Mouse (Mus musculus) small intestine, adult 2 months (tissue): Measurements from ENCODE around the gene Trim27. TPM values are rescaled to one million over a fixed set of nuclear protein-coding genes. Genes with fewer than 3 reads are reported as not detected.

Experiments used
- H3K27ac ChIP-seq: fragments of 200-500 bp; 2 replicates; pipeline ENCODE4 v1.5.1; 2012; ENCODE audit warnings: low read depth, low read length, control low read depth, inconsistent platforms; ENCODE audit not compliant: insufficient read depth
- H3K27me3 ChIP-seq: fragments of 200-500 bp; 2 replicates; pipeline ENCODE4 v1.6.1; 2012; ENCODE audit warnings: mild to moderate bottlenecking, moderate library complexity, low read length, inconsistent platforms; ENCODE audit not compliant: control insufficient read depth, insufficient read depth
- H3K36me3 ChIP-seq: fragments of 200-500 bp; 2 replicates; pipeline ENCODE4 v1.6.1; 2012; ENCODE audit warnings: mild to moderate bottlenecking, low read length, control low read depth, inconsistent platforms; ENCODE audit not compliant: control insufficient read depth, insufficient read depth
- H3K4me1 ChIP-seq: fragments of 200-500 bp; 2 replicates; pipeline ENCODE4 v1.6.1; 2012; ENCODE audit warnings: low read length, inconsistent platforms, mixed read lengths; ENCODE audit not compliant: control insufficient read depth, insufficient read depth, insufficient read length
- H3K4me3 ChIP-seq: fragments of 200-500 bp; 2 replicates; pipeline ENCODE4 v1.5.1; 2012; ENCODE audit warnings: low read depth, mild to moderate bottlenecking, control low read depth, inconsistent platforms, low read length, moderate library complexity
- CTCF ChIP-seq: fragments of 200-500 bp; IDR thresholded peaks from 2 replicates; pipeline ENCODE4 v1.5.1; 2012; ENCODE audit warnings: low read depth, mild to moderate bottlenecking, control low read depth, inconsistent platforms, low read length, moderate library complexity, mixed read lengths; ENCODE audit not compliant: insufficient replicate concordance, insufficient read length; ENCODE audit errors: extremely low read depth
- POLR2A ChIP-seq: fragments of 200-500 bp; IDR thresholded peaks from 2 replicates; pipeline ENCODE4 v1.6.1; 2012; ENCODE audit warnings: low read depth, mild to moderate bottlenecking, control low read depth, inconsistent platforms, low read length, moderate library complexity
- WGBS: fragments of 180-500 bp; shearing (Covaris S2); methylation state at CpG from one replicate; pipeline ENCODE4 v1.1.7; 2018; 5-methylcytosine and 5-hydroxymethylcytosine counted together
- polyA plus RNA-seq: library from polyadenylated mRNA; depleted of rRNA; stranded (reverse); fragments of >200 nt; gene quantifications from 2 replicates; pipeline ENCODE4 v1.2.3, GENCODE M21; 2012

The Trim27 gene
- polyA plus RNA-seq, 1 experiment, result 46.4 TPM

- Histone ChIP-seq H3K27ac (no peak overlapping the region), H3K36me3 (no peaks in the 10 kb centered on the region), H3K4me1 (no peaks in the 10 kb centered on the region; the same call in 1 of the 2 replicates), H3K4me3 (peak overlapping the region; percentile 61), H3K27me3 (no peaks in the 10 kb centered on the region; the same call in 1 of the 2 replicates)
- 11% methylated on average over 20 of the region's 20 CpGs for WGBS
- TF ChIP-seq CTCF (no peak), POLR2A (no peak)
Observed at GRCm38 (mm10) chr13:21221656-21222462, 42.6 kb downstream of the Trim27 start.

- H3K4me1 ChIP-seq, result no peaks in the 10 kb centered on the region; the same call in 1 of the 2 replicates
- peak overlapping the region; percentile 61 for H3K4me3 ChIP-seq
- H3K27ac ChIP-seq, result no peak overlapping the region
- no peak for TF ChIP-seq POLR2A
- TF ChIP-seq CTCF, result no peak
- WGBS, result under 1% methylated on average over 20 of the region's 20 CpGs
- no peaks in the 10 kb centered on the region for H3K36me3 ChIP-seq
- H3K27me3 ChIP-seq, result no peaks in the 10 kb centered on the region; the same call in 1 of the 2 replicates
Observed at GRCm38 (mm10) chr13:21222463-21223022, 43.3 kb downstream of the Trim27 start.

- 7% methylated on average over 10 of the region's 10 CpGs for WGBS
- Histone ChIP-seq H3K4me1 (no peaks in the 10 kb centered on the region; the same call in 1 of the 2 replicates), H3K4me3 (peak overlapping the region; percentile 56), H3K27ac (no peak overlapping the region), H3K27me3 (no peaks in the 10 kb centered on the region; the same call in 1 of the 2 replicates), H3K36me3 (no peaks in the 10 kb centered on the region)
- TF ChIP-seq CTCF (no peak), POLR2A (no peak)
Observed at GRCm38 (mm10) chr13:21223242-21223655, 44.0 kb downstream of the Trim27 start.

GRCm38 (mm10) chr13:21224376-21224775, 45.1 kb downstream of the Trim27 start:
- no peak overlapping the region for H3K4me3 ChIP-seq
- H3K27me3 ChIP-seq, result no peaks in the 10 kb centered on the region; the same call in 1 of the 2 replicates
- 86% methylated on average over 1 of the region's 1 CpGs for WGBS
- H3K27ac ChIP-seq, result no peak overlapping the region
- TF ChIP-seq CTCF, result no peak
- no peak for TF ChIP-seq POLR2A
- no peaks in the 10 kb centered on the region; the same call in 1 of the 2 replicates for H3K4me1 ChIP-seq
- H3K36me3 ChIP-seq, result no peaks in the 10 kb centered on the region

GRCm38 (mm10) chr13:21225206-21225605, 46.0 kb downstream of the Trim27 start:
- TF ChIP-seq CTCF (no peak), POLR2A (no peak)
- no peaks in the 10 kb centered on the region for H3K36me3 ChIP-seq
- H3K4me1 ChIP-seq, result no peaks in the 10 kb centered on the region; the same call in 1 of the 2 replicates
- H3K27me3 ChIP-seq, result no peaks in the 10 kb centered on the region; the same call in 1 of the 2 replicates
- no peak overlapping the region for H3K4me3 ChIP-seq
- no peak overlapping the region for H3K27ac ChIP-seq
- WGBS, result 78% methylated on average over 6 of the region's 6 CpGs

- H3K36me3 ChIP-seq, result no peaks in the 10 kb centered on the region
- TF ChIP-seq CTCF, result no peak
- TF ChIP-seq POLR2A, result no peak
- H3K4me3 ChIP-seq, result no peak overlapping the region
- no peak overlapping the region for H3K27ac ChIP-seq
- no peaks in the 10 kb centered on the region; the same call in 1 of the 2 replicates for H3K4me1 ChIP-seq
- no peaks in the 10 kb centered on the region; the same call in 1 of the 2 replicates for H3K27me3 ChIP-seq
- 38% methylated on average over 3 of the region's 3 CpGs for WGBS
Observed at GRCm38 (mm10) chr13:21226031-21226430, 46.8 kb downstream of the Trim27 start.
